Mouse (Mus musculus): ENCODE measurements around the gene D16Ertd472e. TPM values are rescaled to one million over a fixed set of nuclear protein-coding genes. Genes with fewer than 3 reads are reported as not detected.

D16Ertd472e gene
- polyA plus RNA-seq (2015; fragmentation: Nextera tagmentation; extraction: Ambion mirVana) = 8.3 and 9.3 TPM in 2 replicates

DNA sequence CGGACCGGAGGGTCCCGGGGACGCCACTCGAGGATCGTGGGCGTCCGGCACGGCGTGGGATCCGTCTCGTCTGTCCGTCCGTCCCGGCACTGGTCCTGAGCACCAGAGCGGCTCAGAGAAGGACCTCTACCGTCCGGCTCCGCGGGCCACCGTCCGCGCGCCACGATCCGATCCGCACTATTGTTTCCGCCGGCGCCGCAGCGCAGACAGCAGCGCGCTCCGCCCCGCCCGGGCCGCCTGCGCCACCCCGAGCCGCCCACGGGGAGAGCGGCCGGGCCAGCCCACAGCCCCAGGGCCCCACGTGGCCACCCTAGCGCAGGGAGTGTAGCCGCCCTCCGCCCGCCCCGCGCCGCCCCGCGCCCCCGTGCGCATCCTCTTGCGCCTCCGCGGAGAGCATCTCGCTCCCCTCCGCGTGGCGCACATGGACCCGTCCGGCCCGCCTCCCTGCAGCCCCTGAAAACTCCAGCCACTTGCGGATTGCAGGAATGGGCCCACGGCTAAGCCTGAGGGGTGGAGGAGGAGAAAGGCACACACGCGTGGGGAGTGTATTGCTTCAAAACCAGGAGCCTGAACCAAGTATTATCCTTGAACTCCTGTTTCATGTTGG, at the start of gene D16Ertd472e:
D16Ertd472e (minus strand) TSS at position 231 of the 607 bp plus-strand sequence.

Other genes with a start within 250 kb of the D16Ertd472e start
- gene Btg3, start 199.5 kb downstream of the D16Ertd472e start, polyA plus RNA-seq (2015; fragmentation: Nextera tagmentation; extraction: Ambion mirVana) = 29.8 and 32.5 TPM in 2 replicates